Mouse (Mus musculus) forebrain, embryonic 10.5 days (tissue): Measurements from ENCODE around the gene Slc7a9. TPM values are rescaled to one million over a fixed set of nuclear protein-coding genes. Genes with fewer than 3 reads are reported as not detected.

Experiments
- DNase-seq: peaks from one replicate; pipeline ENCODE4 v3.0.0-alpha.2; 2017; ENCODE audit warnings: low spot score; ENCODE audit errors: extremely low spot score
- H3K27ac ChIP-seq: fragments of 300-500 bp; sonication (generic); 2 replicates; pipeline ENCODE4 v1.5.1; 2016; ENCODE audit warnings: mild to moderate bottlenecking
- H3K27me3 ChIP-seq: fragments of 300-500 bp; sonication (generic); 2 replicates; pipeline ENCODE4 v1.6.1; 2016; ENCODE audit warnings: mild to moderate bottlenecking; ENCODE audit not compliant: poor library complexity, severe bottlenecking
- H3K36me3 ChIP-seq: fragments of 300-500 bp; sonication (generic); replicated peaks from 2 replicates; pipeline ENCODE4 v1.6.1; 2016; ENCODE audit warnings: mild to moderate bottlenecking, moderate library complexity
- H3K4me1 ChIP-seq: fragments of 300-500 bp; sonication (generic); 2 replicates; pipeline ENCODE4 v1.6.1; 2016
- H3K4me3 ChIP-seq: fragments of 300-500 bp; sonication (generic); 2 replicates; pipeline ENCODE4 v1.5.1; 2016; ENCODE audit warnings: mild to moderate bottlenecking, moderate library complexity
- H3K9me3 ChIP-seq: fragments of 300-500 bp; sonication (generic); 2 replicates; pipeline ENCODE4 v1.6.1; 2016; ENCODE audit warnings: mild to moderate bottlenecking, moderate library complexity
- WGBS: fragments of 180-500 bp; shearing (Covaris S2); methylation state at CpG from one replicate; pipeline ENCODE4 v1.1.7; 2016; 5-methylcytosine and 5-hydroxymethylcytosine counted together
- polyA plus RNA-seq: library from polyadenylated mRNA; unstranded; fragments of >200 nt; fragmentation: Nextera tagmentation; extraction: Ambion mirVana; gene quantifications from 2 replicates; pipeline ENCODE4 v1.2.1, GENCODE M21; 2016

Slc7a9 gene
- polyA plus RNA-seq, 1 experiment from 2014 or later, result 0.29 TPM

- H3K9me3 ChIP-seq, result no peaks in the 10 kb centered on the region
- H3K4me1 ChIP-seq, result no peaks in the 10 kb centered on the region
- DNase-seq, result no peak
- WGBS, result 97% methylated on average over 5 of the region's 5 CpGs
- H3K27me3 ChIP-seq, result no peaks in the 10 kb centered on the region
- no peak overlapping the region for H3K27ac ChIP-seq
- H3K36me3 ChIP-seq, result no peaks in the 10 kb centered on the region
- no peak overlapping the region for H3K4me3 ChIP-seq
Observed at GRCm38 (mm10) chr7:35465027-35465426, 16.4 kb downstream of the Slc7a9 start.

- H3K4me1 ChIP-seq, result no peaks in the 10 kb centered on the region
- H3K27me3 ChIP-seq, result no peaks in the 10 kb centered on the region
- no peak overlapping the region for H3K27ac ChIP-seq
- no peaks in the 10 kb centered on the region for H3K36me3 ChIP-seq
- H3K4me3 ChIP-seq, result no peak overlapping the region
- no peaks in the 10 kb centered on the region for H3K9me3 ChIP-seq
- 74% methylated on average over 2 of the region's 2 CpGs for WGBS
- no peak for DNase-seq
Observed at GRCm38 (mm10) chr7:35467856-35468255, 19.3 kb downstream of the Slc7a9 start.

- Histone ChIP-seq H3K4me1 (no peaks in the 10 kb centered on the region), H3K36me3 (no peaks in the 10 kb centered on the region), H3K27me3 (no peaks in the 10 kb centered on the region), H3K27ac (no peak overlapping the region), H3K4me3 (no peak overlapping the region), H3K9me3 (no peaks in the 10 kb centered on the region)
- WGBS, result 47% methylated on average over 4 of the region's 4 CpGs
- no peak for DNase-seq
Observed at GRCm38 (mm10) chr7:35470794-35471193, 22.2 kb downstream of the Slc7a9 start.

- no peaks in the 10 kb centered on the region for H3K36me3 ChIP-seq
- H3K27me3 ChIP-seq, result no peaks in the 10 kb centered on the region
- WGBS, result 83% methylated on average over 2 of the region's 2 CpGs
- H3K4me1 ChIP-seq, result no peaks in the 10 kb centered on the region
- DNase-seq, result no peak
- H3K4me3 ChIP-seq, result no peak overlapping the region
- no peaks in the 10 kb centered on the region for H3K9me3 ChIP-seq
- no peak overlapping the region for H3K27ac ChIP-seq
Observed at GRCm38 (mm10) chr7:35476457-35476856, 27.9 kb downstream of the Slc7a9 start.

- H3K27ac ChIP-seq, result no peak overlapping the region
- H3K4me1 ChIP-seq, result no peaks in the 10 kb centered on the region
- no peak overlapping the region for H3K4me3 ChIP-seq
- H3K36me3 ChIP-seq, result no peaks in the 10 kb centered on the region
- no peaks in the 10 kb centered on the region for H3K9me3 ChIP-seq
- 85% methylated on average over 2 of the region's 2 CpGs for WGBS
- no peak for DNase-seq
- H3K27me3 ChIP-seq, result no peaks in the 10 kb centered on the region
Observed at GRCm38 (mm10) chr7:35485126-35485525, 36.5 kb downstream of the Slc7a9 start.

GRCm38 (mm10) chr7:35486553-35486952 is 38.0 kb downstream of the Slc7a9 start:
- Histone ChIP-seq H3K27me3 (no peaks in the 10 kb centered on the region), H3K9me3 (no peaks in the 10 kb centered on the region), H3K4me1 (no peaks in the 10 kb centered on the region), H3K36me3 (no peaks in the 10 kb centered on the region), H3K4me3 (no peak overlapping the region), H3K27ac (no peak overlapping the region)
- WGBS, result 89% methylated on average over 8 of the region's 8 CpGs
- no peak for DNase-seq

GRCm38 (mm10) chr7:35490186-35490585 is 41.6 kb downstream of the Slc7a9 start:
- DNase-seq, result no peak
- WGBS, result 95% methylated on average over 2 of the region's 2 CpGs

GRCm38 (mm10) chr7:35491005-35491404 is 42.4 kb downstream of the Slc7a9 start:
- no peaks in the 10 kb centered on the region for H3K36me3 ChIP-seq

More at GRCm38 (mm10) chr7:35490186-35490585, 41.6 kb downstream of the Slc7a9 start:
- Histone ChIP-seq H3K4me3 (no peak overlapping the region), H3K9me3 (no peaks in the 10 kb centered on the region), H3K36me3 (no peaks in the 10 kb centered on the region), H3K4me1 (no peaks in the 10 kb centered on the region; the same call in 1 of the 2 replicates), H3K27me3 (no peaks in the 10 kb centered on the region), H3K27ac (no peak overlapping the region)

GRCm38 (mm10) chr7:35497516-35497915 is 48.9 kb downstream of the Slc7a9 start:
- peaks cover 5% of the 10 kb centered on the region for H3K4me1 ChIP-seq
- H3K27me3 ChIP-seq, result no peaks in the 10 kb centered on the region
- H3K27ac ChIP-seq, result no peak overlapping the region
- H3K9me3 ChIP-seq, result no peaks in the 10 kb centered on the region
- no peak for DNase-seq
- no peak overlapping the region for H3K4me3 ChIP-seq
- WGBS, result 100% methylated on average over 2 of the region's 2 CpGs
- no peaks in the 10 kb centered on the region for H3K36me3 ChIP-seq

More at GRCm38 (mm10) chr7:35491005-35491404, 42.4 kb downstream of the Slc7a9 start:
- Histone ChIP-seq H3K9me3 (no peaks in the 10 kb centered on the region), H3K4me3 (no peak overlapping the region), H3K27me3 (no peaks in the 10 kb centered on the region), H3K4me1 (no peaks in the 10 kb centered on the region; the same call in 1 of the 2 replicates), H3K27ac (no peak overlapping the region)
- no peak for DNase-seq
- WGBS, result 72% methylated on average over 1 of the region's 1 CpGs

- DNase-seq, result peak; percentile 31
- H3K4me3 ChIP-seq, result no peak overlapping the region
- H3K27ac ChIP-seq, result no peak overlapping the region
- H3K27me3 ChIP-seq, result no peaks in the 10 kb centered on the region
- 18% methylated on average over 4 of the region's 4 CpGs for WGBS
- H3K4me1 ChIP-seq, result peaks cover 5% of the 10 kb centered on the region
- no peaks in the 10 kb centered on the region for H3K9me3 ChIP-seq
- H3K36me3 ChIP-seq, result no peaks in the 10 kb centered on the region
Observed at GRCm38 (mm10) chr7:35501995-35502394, 53.4 kb downstream of the Slc7a9 start.

Other genes with a start within 250 kb of the Slc7a9 start
- gene Lrp3, start 233.3 kb upstream of the Slc7a9 start, polyA plus RNA-seq, result 11.5 and 11.9 TPM in 2 replicates
- 17.9 and 18.5 TPM in 2 replicates for gene Gpatch1, start 130.4 kb upstream of the Slc7a9 start, polyA plus RNA-seq
- gene Rhpn2, start 114.6 kb upstream of the Slc7a9 start, polyA plus RNA-seq, result 4.5 and 4.6 TPM in 2 replicates
- 28.4 and 29.3 TPM in 2 replicates for gene Faap24, start 52.0 kb upstream of the Slc7a9 start, polyA plus RNA-seq
- gene Cep89, start 51.8 kb upstream of the Slc7a9 start, polyA plus RNA-seq, result 69.9 and 72.3 TPM in 2 replicates
- gene Tdrd12, start 88.9 kb downstream of the Slc7a9 start, polyA plus RNA-seq, result 0.15 TPM in 2 replicates
- gene Nudt19, start 107.5 kb downstream of the Slc7a9 start, polyA plus RNA-seq, result 45.9 and 50.3 TPM in 2 replicates
- 0.09 and 0.44 TPM in 2 replicates for gene Rgs9bp, start 136.8 kb downstream of the Slc7a9 start, polyA plus RNA-seq
- gene Ankrd27, start 137.4 kb downstream of the Slc7a9 start, polyA plus RNA-seq, result 40.2 and 41.1 TPM in 2 replicates
- 316 and 317 TPM in 2 replicates for gene Pdcd5, start 198.7 kb downstream of the Slc7a9 start, polyA plus RNA-seq